Mouse (Mus musculus): Measurements from ENCODE around the gene Defb36.

DNA sequence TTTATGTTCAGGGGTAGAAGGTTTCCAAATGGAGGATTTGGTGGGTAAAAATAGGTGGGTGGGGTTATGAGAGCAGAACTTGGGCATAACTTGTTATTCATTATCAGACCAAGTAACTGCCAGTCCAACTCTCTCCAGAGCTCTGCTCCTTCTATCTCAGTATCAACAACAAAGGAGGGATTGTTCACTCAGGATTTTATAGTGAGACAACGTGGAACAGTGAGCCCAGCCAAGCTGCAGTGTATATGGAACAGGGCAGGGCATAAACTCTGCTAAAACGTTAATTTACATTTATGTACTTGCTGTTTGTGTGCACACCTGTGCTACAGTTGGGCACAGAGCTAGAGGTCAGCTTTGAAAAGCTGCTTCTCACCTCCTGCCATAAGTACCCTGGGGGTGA, 15.7 kb upstream of the Defb36 start:
- TF ChIP-seq CTCF (conservative IDR thresholded peaks at IDR 0.05; ENCODE audit: insufficient read depth, insufficient read length, low read depth, low read length): no peak
- no peak for TF ChIP-seq POLR2A (IDR thresholded peaks at IDR 0.05; ENCODE audit: low read depth, low read length)

Data from kidney, adult 2 months (tissue).